Mouse (Mus musculus): ENCODE results near the gene Ezh1.

DNA sequence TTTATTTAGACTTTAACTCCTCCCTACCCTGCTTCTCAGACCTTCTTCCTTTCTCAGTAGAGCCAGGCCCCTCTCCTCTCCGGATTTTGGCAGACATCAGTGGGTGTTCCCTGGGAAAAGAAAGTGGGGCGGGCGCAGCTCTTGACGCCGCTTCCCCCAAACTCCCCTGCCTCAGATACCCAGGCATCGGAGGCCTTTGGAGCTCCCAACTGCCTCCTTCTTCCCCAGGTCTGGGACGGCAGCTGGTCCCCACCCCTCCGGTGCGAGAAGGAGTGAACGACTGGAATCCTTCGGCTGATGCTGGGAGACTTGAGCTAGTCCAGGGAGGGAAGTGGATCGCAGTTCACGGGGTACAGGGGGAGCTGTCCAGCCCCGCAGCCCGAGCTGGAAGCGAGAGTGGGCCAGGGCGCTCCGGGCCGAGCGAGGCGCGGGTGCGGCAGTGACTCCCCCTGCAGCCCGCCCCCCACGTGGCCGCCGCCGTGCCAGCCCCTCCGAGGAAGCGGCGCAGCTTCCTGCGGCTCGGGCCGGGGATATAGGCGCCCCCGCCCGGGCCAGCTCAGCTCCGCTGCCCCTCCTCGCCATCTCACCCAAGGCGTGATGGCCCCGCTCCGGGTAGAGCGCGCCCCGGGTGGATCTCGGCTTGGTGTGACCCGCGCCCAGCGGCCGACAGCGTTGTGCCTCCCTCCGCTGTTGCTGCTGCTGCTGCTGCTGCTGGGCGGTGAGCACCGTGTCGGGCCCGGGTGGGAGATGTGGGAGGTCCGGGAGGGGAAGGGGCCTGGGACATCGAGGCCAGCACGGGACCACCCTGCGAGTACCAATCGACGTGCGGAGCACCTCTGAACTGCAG, 19.8 kb upstream of the Ezh1 start, which contains the start of gene Ramp2:
- TF ChIP-seq CTCF (IDR thresholded peaks at IDR 0.05; ENCODE audit: borderline replicate concordance, insufficient read depth, low read length) = no peak
- no peak for TF ChIP-seq POLR2A (IDR thresholded peaks at IDR 0.05; ENCODE audit: low read depth, low read length)
